Mouse (Mus musculus) bone marrow, adult 2 months (tissue): Measurements from ENCODE around the gene Cenpx.
"Not testable (repeated sequence)": the region's sequence is repeated elsewhere in the genome, so short reads cannot be mapped to it uniquely, and the experiment has no call there.

Experiments
- CTCF ChIP-seq: fragments of 200-500 bp; IDR thresholded peaks from 2 replicates; pipeline ENCODE4 v1.5.1; 2011; ENCODE audit warnings: low read length, control low read depth; ENCODE audit not compliant: control insufficient read depth, insufficient read depth
- POLR2A ChIP-seq: fragments of 200-500 bp; IDR thresholded peaks from 2 replicates; pipeline ENCODE4 v1.6.1; 2011; ENCODE audit warnings: low read depth, mild to moderate bottlenecking, control low read depth, low read length, borderline replicate concordance; ENCODE audit not compliant: control insufficient read depth

DNA sequence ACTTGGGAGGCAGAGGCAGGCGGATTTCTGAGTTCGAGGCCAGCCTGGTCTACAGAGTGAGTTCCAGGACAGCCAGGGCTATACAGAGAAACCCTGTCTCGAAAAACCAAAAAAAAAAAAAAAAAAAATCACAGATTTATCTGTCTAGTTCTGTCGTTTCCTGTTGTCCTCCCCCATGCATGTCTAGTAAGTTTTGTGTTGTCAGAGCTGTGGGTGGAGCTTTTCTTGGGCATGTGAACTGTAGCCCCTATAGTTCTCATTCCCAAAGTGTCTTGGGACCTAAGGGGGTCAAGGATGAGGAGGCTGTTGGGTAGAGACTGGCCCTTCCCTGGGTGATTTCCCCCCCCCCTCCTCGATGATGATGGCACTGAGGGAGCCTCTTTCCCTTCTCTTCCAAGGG is 37.7 kb downstream of the Cenpx start:
- TF ChIP-seq CTCF, POLR2A: not testable (repeated sequence)
